Mouse (Mus musculus): Measurements from ENCODE around the gene Ubxn6.
"Not testable (repeated sequence)": the region's sequence is repeated elsewhere in the genome, so short reads cannot be mapped to it uniquely, and the experiment has no call there.

Gene Ubxn6

DNA sequence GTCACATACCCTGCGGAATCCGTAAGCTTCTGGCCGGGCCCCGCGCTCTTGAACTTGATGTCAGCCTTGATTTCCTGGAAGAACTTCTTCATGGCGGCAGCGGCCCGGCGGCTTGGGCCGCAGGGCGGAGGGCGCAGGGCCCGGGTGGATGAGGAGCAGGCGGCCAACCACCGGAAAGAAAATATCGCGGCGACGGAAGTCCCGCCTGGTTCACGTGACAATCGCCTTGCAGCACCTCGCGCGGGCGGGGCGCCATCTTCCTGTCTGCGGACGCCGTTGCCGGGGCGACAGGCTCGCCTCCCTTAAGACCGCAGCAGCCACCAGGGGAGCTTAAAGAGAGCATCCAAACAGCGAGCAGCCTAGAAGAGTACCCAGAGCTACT is at the start of gene Ubxn6:
TSS of gene Ubxn6 (minus strand) at position 202 of the 382 bp plus-strand sequence.
- peak; percentile 99 for DNase-seq (ENCODE audit: low read depth, low spot score)

- no peak for DNase-seq (ENCODE audit: low read depth, low spot score)
Observed at GRCm38 (mm10) chr17:56123681-56124340, 49.0 kb upstream of the Ubxn6 start.

- DNase-seq (ENCODE audit: low read depth, low spot score), result no peak
Observed at GRCm38 (mm10) chr17:56123161-56123560, 48.3 kb upstream of the Ubxn6 start.

- DNase-seq (ENCODE audit: low read depth, low spot score), result no peak
Observed at GRCm38 (mm10) chr17:56121826-56122225, 47.0 kb upstream of the Ubxn6 start, which contains the start of gene Lrg1. Gene Lrg1 (minus strand): TSS chr17:56122001.

- DNase-seq (ENCODE audit: low read depth, low spot score), result no peak
Observed at GRCm38 (mm10) chr17:56119981-56120880, 45.4 kb upstream of the Ubxn6 start.

- DNase-seq (ENCODE audit: low read depth, low spot score), result no peak
Observed at GRCm38 (mm10) chr17:56119431-56119830, 44.6 kb upstream of the Ubxn6 start.

- no peak for DNase-seq (ENCODE audit: low read depth, low spot score)
Observed at GRCm38 (mm10) chr17:56117251-56117710, 42.5 kb upstream of the Ubxn6 start, which contains the start of gene Plin5. Gene Plin5 (minus strand): TSS chr17:56117596.

DNA sequence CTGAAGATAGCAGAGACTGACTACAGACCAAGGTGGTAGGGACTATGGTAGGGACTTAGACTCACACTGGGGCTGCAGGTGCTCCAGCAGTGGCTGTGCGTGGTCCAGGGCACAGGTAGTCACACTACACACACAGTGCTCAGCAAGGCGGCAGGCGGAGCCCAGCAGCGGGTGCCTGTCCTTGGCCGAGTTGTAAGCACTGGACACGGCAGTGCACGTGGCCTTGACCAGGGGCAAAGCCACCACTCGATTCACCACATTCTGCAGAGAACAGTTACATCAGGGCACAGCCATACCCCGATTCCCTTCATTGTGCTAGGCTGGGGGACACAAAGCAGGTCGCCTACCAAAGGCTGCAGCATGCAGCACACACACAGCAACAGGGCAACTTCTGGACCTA is 41.4 kb upstream of the Ubxn6 start:
- DNase-seq (ENCODE audit: low read depth, low spot score), result no peak

- no peak for DNase-seq (ENCODE audit: low read depth, low spot score)
Observed at GRCm38 (mm10) chr17:56112743-56113142, 37.9 kb upstream of the Ubxn6 start.

- DNase-seq (ENCODE audit: low read depth, low spot score), result peak; percentile 83
Observed at GRCm38 (mm10) chr17:56111864-56112263, 37.0 kb upstream of the Ubxn6 start.

GRCm38 (mm10) chr17:56111021-56111420 is 36.2 kb upstream of the Ubxn6 start:
- no peak for DNase-seq (ENCODE audit: low read depth, low spot score)

- DNase-seq (ENCODE audit: low read depth, low spot score), result no peak
Observed at GRCm38 (mm10) chr17:56110571-56110970, 35.7 kb upstream of the Ubxn6 start.

DNA sequence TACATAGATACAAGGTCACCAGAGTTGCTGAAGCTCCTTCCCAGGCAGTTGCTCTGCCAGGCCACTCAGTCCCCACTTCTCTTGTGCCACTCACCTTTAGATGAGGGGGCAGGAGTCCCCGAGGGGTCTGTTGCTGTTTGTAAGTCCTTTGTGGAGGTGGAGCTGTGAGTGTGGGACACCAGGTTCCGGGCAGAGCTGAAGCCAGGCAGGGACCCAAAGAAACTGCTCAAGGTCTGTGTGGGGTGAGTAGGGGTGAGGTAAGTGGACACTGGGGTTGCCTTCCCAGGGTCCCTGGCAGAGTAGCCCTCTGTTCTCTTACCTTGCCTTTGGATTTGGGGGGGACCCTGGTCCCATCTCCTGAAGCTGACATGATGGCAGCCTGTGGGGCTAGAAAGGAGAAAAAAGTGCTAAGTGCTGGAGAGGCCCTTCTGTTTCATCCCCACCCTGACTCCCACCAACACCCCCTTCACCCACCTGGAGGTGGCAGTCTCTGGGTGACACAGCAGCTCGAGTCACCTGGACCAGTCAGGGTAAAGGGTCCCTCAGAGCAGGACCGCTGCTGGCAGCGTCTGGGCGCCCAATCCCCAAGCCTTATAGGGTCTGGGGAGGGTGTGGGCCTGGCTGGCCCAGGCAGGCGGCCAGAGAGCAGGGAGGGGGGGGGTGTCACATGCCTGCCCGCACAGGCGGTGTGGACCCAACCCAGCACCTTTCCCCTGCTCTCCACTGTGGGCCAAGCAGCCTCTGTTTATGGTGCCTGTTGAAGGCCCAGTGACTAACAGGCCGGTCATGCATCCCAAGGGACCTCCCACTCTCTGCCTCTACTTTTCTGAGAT is 34.6 kb upstream of the Ubxn6 start, which contains the start of gene Plin4:
TSS of gene Plin4 (minus strand) at position 585 of the 833 bp plus-strand sequence.
- DNase-seq (ENCODE audit: low read depth, low spot score), result no peak

GRCm38 (mm10) chr17:56108334-56109044 is 33.7 kb upstream of the Ubxn6 start:
- no peak for DNase-seq (ENCODE audit: low read depth, low spot score)

DNA sequence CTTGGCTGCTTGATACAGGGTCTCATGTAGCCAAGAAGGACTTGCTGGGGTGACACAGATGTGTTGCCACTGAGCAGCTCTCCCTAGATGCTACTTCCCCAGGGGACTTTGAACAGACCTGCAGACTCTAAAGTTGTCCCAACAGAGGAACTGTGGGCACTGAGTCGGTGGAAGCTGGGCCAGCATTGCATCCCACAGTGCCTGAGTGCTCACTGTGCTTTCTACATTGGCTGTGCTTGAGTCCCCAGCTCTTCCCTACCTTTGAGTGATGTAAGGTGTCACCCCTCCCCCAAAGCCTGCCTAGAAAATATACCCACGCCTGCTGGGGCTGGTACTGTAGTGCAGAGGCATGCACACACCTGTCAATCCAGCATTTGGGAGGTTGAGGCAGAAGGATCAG is 32.9 kb upstream of the Ubxn6 start:
- DNase-seq (ENCODE audit: low read depth, low spot score), result no peak

- no peak for DNase-seq (ENCODE audit: low read depth, low spot score)
Observed at GRCm38 (mm10) chr17:56106981-56107380, 32.2 kb upstream of the Ubxn6 start.

DNA sequence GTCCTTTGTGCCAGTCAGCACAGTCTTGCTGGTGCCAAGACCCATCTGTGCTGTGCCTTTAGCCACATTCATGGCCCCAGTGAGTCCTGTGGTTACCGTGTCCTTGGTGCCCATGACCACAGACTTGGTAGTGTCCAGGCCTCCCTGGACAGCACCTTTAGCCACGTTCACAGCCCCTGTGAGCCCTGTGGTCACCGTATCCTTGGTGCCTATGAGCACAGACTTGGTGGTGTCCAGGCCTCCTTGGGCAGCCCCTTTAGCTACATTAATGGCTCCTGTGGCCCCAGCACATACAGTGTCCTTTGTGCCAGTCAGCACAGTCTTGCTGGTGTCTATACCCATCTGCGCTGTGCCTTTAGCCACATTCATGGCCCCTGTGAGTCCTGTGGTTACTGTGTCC is 31.6 kb upstream of the Ubxn6 start:
- DNase-seq (ENCODE audit: low read depth, low spot score), result not testable (repeated sequence)

GRCm38 (mm10) chr17:56104821-56105220 is 30.0 kb upstream of the Ubxn6 start:
- DNase-seq (ENCODE audit: low read depth, low spot score), result not testable (repeated sequence)

GRCm38 (mm10) chr17:56103465-56104285 is 28.8 kb upstream of the Ubxn6 start:
- no peak for DNase-seq (ENCODE audit: low read depth, low spot score)

- DNase-seq (ENCODE audit: low read depth, low spot score), result no peak
Observed at GRCm38 (mm10) chr17:56102927-56103326, 28.1 kb upstream of the Ubxn6 start.
